Mouse (Mus musculus) kidney, adult 9 months (tissue): Measurements from ENCODE around the gene Dst.

Source experiments
- DNase-seq: peaks from one replicate; pipeline ENCODE4 v3.0.0; 2022

The Dst gene

DNA sequence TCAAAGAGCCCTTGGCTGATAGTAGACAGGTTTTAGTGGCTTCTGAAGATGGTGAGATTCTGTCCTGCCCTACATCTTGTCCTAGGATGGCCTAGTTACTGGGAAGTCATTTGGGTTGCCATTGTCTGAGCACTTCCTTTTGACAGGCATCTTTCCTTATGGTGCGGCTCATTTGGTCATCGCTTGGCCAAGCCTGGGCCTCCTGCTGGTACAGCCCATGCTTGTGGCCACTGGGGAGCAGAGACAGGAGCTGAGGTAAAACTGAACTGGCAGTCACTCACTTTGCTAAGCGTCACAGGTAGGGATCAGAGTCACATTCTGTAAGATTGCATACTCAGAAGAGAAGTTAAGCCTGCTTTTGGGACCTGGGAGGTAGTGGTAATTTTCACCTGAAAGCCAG, 24.2 kb downstream of the Dst start:
- no peak for DNase-seq

DNA sequence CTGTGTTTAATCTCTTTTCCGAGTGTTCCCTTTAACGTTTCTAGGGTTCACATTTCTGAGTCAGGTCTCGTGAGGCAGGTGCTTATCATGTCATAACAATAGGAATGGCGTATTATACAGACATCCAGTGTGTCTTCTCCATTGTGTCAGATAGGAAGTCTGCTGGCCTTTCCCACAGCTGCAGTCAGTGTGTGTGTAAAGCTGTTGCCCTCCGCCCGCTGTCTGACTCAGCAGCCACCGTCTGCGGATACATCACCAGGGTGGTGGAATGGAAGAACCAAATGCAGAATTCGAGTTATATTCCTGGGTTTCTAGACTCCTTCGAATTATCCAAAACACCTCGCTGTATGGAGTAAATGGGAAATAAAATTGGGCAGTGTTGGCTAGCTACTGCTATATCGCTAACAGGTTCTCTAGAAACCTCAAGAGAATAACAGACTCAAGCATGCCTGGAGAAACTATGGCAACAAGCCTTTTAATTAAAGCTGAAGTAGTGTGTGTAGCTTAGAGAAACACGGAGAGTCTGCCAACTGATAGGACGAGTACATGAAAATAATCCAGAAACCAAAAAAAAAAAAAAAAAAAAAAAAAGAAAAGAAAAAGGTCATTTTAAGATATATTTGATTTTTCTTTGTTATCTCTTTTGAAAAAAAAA, 24.9 kb downstream of the Dst start:
- DNase-seq = no peak

DNA sequence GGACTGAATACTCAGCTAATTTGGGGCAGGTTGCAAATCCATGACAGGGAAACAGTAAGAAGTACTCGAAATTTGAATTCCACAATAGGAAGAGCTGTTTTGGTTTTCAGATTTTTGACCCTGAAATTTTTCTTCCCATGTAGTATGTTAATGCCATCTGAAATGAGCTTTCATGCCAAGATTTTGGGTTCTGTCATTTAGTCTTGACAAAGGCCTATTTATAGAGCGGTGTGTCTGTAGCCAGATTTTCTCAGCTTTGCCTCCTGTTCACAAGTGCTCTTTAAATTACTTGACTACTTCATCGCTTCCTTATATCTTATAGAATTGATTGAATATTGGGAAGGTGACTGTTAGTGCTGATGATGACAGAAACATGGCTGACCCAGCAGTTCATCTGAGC, 27.9 kb downstream of the Dst start:
- no peak for DNase-seq

DNA sequence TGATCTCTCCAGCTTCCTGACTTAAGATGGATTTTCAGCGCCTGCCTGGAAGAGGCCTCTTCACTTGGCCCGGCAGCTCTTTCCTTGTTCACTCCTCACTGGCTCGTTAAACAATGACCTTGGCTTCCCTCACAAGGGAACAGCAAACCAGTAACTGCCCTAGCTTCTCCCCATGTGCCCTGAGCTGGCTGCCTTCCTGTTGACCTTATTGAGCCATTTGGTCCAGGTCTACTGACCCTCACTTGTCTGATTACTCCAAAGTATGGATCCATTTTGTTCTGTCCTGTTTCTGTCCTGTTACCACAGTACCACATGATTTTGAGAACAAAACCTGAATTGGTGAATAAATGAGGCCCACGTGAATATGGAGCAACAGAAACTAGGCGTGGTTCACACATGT, 31.8 kb downstream of the Dst start:
- DNase-seq = no peak

DNA sequence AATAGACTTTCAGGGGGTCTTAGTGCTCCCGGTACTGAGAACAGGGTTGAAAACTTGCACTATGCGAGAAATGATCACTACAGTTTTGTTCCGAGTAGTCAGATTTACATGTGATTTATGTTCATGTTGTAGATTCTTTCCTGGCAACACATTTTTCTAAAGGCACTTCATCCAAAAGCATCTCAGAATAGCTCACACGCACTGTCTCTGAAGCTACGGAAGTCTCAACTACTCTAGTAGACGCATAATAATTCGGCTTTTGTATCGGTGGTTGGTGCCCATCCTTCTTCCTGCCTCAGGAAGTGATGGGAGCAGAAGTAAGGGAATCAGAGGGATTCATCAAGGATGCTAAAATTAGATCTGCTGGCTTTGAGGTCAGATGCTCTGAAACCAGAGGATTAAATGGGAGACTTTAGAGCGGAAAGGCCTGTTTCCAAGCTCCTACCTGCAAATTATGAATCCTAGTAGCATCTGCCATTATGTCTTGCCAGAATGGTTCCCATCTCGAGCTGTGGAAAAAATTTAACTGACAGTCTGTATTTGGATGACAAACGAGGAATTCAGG, 32.4 kb downstream of the Dst start:
- DNase-seq = no peak

DNA sequence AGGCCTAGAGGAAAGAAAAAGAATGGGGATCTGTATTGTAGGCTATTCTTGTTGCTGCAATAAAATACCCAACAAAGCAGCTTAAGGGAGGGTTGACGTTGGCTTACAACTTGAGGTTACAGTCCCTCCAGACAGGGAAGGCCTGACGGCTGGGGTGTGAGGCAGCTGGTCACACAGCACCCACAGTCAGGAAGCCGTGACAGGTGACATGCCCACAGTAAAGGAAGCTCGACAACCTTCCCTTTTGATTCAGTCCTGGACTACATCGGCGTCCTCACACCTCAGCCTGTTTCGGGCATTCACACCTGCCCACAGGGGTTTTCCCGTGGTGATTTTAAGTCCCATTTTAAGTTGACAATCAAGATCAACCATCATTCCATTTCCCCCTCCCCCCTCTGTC, 34.6 kb downstream of the Dst start:
- no peak for DNase-seq

DNA sequence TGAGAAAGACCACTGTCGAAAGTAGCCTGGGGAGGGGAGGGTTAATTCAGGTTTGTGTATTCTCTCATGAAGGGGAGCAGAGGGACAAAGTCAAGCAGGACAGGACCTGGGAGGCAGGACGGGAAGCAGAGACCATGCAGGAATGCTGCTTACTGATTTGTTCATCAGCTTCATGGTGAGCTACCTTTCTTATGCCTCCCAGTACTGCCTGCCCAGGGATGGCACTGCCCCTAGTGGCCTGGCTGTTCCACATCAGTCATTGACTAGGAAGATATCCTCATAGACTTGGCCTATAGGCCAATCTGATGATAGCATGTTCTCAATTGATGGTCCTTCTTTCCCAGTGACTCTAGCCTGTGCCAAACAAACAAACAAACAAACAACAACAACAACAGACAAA, 35.9 kb downstream of the Dst start:
- no peak for DNase-seq

DNA sequence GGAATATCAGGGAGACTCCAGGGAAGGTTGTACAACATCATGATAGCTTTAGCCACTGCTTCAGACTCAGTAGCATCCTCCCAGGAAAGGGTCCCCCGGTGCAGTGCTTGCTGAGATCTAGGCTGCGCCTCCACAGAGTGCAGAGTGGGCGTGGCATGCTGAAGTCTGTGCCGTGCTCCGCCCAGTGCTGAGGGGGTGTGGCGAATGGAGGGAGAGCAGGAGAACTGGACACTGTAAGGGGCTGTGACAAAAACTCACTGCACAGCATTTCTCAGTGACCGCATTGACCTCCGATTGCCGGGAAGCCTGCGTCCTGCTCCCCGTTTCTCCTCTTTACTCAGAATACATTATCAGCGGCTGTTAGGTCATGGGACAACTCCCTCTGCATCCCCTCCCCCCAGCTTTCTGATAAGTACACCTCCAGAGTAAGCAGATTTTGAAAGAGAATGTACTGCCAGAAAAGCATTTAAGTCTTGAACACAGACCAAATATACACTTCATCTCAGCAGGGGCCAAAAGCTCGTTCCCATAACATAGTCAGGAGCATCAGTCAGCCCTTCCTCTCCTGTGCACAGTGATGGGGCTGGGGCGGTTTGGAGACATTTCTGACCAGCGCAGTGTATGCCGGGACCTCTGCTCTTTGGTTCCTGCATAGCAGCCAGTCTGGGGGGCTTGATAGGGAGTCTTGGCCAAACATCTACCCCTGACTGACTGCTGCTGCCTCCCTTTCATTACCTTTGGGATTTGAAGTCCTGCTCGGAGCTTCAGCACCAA, 37.1 kb downstream of the Dst start:
- DNase-seq = peak; percentile 22

DNA sequence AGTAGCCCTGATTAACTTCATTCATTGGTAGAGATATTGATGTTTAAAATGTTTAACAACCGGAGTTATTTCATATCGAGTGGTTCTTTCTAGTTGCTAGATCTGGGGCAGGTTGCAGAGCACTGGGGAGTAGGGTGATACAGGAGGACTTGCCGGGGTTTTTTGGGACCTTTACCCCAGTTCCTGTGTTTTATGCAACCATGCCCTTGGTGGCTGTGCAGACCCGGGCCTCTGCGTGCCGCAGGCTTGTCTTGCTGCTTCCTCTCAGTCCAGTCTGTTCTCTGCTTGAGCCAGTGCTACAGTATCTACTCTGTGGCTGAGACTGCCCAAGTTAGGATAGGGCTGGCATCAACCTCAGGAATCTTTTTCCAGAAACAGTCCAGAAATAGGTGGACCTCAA, 37.7 kb downstream of the Dst start:
- DNase-seq = no peak

DNA sequence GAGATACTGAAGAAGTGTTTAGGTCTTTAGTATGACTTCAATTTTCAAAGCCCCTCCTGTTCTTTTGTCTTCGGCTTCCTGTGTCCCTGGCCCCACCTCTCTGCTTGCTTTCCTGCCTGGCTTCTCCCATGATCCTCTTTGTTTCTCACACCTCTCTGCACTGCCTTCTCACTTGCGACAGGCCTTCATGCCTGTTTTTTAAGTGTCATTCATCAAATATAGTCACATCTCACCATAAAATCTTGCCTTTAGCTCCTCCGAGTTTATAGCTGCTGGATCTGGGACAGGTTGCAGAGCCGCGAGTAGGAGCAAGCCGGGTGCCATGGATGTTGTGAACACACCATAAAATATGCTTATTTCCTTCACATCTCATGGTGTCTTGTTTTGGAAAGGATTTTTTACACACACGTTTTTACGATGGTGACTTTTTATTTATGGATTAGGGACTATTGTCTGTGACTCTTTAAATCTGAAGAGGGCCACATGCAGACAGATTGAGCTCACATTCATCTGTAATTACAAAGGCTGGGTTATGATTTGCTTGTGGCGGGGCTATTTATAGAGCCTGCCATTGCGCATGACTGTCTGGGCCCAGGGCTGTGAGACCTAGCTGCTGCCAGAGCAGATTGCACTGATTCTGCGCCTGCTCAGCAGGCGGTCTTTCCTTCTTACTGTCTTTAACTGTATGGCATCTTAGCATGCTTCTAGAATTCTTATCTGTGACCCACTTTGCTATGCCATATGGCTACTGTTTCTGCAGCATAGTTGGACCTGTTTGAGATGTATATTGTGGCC, 38.8 kb downstream of the Dst start:
- DNase-seq = no peak

DNA sequence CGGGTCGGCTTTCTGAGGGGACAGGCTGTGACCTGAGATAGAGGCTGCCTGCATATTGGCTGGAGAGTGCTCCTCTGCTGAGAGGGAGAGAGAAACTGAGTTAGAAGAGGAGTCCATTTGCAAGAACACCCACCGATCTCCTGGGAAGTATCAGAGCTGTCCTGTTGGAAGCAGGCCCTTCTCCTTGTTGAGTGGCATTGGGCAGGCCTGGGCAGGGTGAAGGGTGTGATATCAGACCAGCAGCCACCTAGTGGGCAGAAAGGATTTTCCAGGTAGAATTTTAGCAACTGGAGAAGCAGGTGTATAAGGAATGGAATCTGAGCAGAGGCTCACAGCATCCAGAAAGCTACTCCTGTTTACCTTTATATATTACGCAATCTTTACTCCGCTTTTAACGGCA, 39.8 kb downstream of the Dst start:
- no peak for DNase-seq

DNA sequence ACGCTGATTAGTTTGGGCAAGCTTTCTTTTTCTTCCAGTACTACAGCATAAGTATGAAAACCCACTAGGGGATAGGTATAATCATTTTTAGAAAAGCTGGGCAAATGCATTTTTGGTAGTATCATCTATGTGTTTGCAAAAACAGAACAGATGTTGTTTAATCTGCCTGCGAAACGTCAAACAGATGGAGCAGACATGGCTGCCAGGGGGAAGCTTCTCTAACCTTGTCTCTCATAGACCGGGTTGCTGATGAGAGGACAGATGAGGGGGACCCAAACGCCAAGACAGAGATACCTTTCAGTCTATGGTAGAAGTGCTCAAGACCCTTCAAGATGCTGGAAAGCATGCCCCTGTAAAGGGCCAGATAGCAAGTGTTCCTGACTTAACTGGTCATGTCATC, 40.5 kb downstream of the Dst start:
- DNase-seq = no peak

DNA sequence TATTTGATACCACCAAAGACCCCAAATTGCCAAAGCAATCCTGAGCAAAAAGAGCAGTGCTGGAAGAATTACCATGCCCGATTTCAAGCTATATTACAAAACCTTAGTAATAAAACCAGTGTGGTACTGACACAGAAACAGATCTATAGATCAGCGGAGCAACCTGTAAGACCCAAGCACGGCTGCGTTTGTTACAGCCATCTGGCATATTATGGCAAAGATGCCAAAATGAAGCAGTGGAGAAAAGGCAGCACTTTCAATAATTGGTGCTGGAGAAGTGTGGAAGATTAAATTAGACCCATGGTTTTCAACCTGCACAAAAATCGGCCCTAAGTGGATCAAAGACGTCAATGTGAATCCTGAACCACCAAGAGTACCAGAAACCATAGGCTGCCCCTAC, 47.6 kb downstream of the Dst start:
- DNase-seq = no peak

DNA sequence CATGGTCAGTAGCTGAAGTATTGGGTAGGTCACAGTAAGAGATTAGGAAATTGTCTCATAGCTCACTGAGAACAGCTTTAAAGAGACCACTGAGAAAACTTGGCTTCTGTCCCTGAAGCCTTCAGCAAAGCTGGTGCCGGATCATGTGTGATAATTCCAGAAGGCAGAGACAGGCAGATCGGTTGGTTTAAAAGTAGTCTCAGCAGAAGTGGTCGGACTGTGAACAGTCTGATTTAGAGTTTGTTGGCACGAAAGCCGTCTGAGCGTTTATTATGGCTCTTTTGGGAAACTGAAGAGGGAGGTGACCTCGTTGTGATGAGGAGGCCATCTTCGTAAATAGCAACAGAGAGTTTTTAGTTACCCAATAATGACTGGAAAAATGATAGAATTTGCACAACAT, 52.4 kb downstream of the Dst start:
- DNase-seq = no peak

DNA sequence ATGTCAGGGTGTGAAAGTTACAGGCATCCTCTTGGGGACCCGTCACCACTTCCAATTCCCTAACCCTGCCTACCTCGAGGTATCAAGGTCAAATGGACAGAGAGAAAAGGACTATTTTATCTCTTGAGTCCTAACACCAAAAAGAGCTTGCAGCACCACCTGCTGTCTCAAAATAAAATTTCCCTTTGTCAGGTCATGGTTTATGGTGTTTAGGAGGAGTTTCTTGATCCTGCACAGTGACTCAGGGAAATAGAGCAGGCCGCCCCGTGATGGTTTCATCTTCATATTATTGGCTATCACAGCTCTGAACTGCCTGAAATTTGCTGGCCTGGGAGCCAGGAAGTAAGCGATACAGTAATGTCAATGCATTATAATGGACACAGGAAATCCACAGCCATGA, 56.6 kb downstream of the Dst start:
- DNase-seq = peak; percentile 57

DNA sequence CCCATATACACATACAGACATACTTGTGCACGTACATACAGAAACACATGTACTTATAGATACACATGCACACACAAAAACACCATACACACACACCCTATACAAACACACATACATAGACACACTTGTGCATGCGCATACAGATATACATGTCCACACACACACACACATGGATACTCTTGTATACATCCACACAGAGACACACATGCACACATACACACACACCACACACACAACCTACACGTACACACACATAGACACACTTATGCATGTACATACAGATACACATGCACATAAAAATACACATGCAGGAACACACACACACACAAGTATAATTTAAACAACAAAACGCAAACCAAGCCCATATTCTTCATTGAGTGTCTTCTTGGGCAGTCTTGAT, 57.8 kb downstream of the Dst start:
- no peak for DNase-seq

DNA sequence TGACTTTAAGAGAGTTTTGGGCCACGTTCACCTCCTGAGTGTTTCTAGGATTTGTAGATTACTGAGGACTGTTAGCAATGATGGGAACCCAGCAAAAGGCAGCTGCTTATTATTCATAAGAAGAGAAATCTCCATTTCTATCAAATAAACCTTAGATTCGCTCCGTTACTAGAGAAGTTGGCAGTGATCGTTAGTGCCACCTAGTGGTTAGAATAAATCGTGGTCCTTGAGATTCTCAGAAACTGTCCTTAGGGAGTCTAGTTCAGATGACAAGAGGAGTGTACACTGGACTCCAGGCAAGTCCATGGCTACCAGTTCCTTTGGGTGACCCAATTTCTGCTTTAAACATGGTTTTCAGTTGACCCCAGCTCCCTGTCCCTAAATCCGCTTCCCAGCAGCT, 58.3 kb downstream of the Dst start:
- peak; percentile 41 for DNase-seq

DNA sequence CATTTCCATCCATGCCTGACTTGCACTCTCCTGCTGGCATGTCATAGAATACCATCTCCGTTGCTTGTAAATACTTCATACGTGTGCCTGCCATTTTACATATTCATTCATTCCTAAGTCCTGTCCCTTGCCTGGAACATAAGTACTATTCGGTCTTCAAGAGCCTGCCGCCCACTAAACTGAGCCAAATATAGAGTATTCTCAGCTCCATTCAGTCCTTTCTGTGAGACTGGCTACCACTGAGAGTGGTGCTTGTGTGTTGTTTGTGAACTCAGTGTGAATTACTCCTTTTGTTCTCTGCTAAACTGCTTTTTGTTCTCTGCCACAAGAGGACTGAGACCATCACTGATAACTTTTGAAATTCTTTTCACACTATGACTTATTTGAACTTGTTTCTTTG, 59.2 kb downstream of the Dst start:
- DNase-seq = no peak

DNA sequence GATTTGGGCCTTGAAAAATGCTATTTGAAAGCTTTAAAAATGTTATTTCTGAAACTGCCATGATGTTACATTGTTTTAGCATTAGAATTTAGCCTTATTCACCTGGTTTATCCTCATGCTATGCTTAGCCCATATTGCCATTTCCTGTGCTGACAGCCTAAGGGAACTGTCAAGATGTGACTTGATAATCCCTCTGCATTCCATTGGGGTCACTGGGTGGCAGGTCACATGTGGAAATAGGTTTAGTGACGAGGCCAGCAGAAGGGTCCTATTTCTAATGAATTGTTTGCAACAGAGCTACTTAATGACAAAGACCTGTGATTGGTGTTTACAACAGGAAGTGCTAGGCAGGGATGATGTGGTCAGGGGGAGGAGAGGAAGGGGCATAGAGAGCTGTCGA, 61.9 kb downstream of the Dst start:
- no peak for DNase-seq

DNA sequence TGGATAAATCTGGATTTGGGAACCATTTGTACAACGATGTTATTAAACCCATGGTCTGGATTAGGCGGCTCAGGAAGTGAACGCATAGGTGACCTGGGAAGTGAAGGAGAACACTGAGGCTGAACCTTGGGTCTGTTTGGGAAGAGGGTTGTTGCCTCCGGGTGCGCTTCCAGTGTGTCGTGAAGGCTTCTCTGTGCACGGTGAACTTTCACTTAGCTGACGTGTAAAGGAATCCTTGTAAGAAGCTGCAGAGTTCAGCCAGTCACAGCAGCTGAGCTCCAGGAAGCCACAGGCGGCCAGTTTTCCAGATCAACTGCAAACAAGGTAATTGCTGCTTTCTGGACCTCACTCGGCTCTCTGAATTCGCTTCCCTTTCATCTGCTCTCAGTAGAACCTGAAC, 66.4 kb downstream of the Dst start:
- DNase-seq = peak; percentile 24

DNA sequence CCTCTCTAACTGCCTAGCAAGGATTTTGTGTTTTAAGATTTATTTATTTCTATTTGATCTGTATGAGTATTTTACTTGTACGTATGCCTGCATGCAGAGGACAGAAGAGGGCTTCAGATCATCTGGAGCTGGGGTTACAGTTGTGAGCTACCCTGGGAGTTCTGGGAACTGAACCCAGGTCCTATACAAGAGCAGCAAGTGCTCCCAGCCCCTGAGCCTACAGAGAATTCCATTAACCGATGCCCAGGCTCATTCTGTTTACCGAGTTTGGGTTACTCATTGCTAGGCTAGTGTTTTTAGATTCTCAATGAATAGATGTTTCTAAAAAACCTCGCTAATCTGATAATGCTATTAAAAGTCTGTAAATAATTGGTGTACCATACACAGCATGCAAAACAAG, 67.3 kb downstream of the Dst start:
- peak; percentile 20 for DNase-seq

DNA sequence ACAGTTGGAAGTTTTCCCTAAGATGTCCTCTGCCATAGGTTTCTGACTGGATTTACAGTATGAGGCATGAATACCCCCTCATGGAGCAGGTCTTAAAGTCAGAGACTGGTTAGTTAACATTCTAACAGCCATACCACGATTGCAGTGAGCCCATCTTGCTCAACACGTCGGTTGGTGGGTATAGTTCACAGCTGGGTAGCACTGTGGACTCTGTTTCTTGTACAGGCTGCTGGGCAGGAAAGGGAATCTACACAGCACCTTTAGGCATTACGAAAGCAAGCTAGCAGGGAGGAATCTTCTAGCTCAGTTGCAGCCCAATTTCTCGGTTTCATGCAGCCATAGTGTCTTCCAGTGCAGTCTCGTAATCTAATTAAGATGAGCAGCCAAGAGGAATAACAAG, 69.8 kb downstream of the Dst start:
- DNase-seq = no peak

DNA sequence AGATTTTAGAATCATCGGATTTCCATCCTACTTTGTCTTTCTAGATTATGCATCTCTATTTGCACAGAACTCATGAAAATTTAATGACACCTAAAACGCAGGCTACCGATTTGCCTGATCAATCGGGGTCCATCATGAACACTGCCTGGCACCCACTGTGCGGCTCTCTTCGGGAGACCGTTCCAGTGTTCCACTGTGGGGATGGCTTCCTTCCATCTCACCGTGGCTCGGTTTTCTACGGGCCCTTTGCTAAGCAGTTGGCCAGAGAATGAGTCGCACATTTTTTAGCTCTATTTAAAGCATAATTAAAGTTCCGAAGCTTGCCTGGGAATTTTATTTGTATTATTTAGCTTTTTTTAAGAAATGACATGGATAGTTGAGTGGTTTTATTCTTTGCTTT, 72.4 kb downstream of the Dst start:
- no peak for DNase-seq

DNA sequence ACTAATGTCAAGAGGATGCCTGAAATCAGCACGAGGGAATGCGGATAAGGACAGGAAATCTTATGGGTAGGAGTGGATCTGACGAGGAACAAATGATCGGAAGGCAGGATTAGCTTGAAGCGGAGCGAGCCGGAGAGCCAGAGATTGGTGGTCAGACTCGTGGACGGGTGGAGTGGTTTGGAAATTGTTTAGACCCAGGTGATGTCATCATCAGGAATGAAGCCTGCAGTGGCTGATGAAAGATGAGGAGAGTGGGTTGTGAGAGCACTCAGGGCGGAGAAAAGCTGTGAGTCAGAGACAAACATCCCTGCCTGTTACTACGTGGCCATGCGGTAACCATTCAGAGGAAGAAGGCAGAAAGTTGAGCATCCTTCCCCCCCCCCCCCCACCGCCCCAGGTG, 81.6 kb downstream of the Dst start:
- no peak for DNase-seq
